Mouse (Mus musculus) limb, embryonic 12.5 days (tissue): Measurements from ENCODE around the gene Ctf1. TPM values are rescaled to one million over a fixed set of nuclear protein-coding genes. Genes with fewer than 3 reads are reported as not detected.

Experiments
- ATAC-seq: fragments of 200-750 bp; cut with Nextera tagmentation; 2 replicates; pipeline ENCODE4 v1.8.0; 2017; ENCODE audit warnings: low read depth, moderate TSS enrichment; ENCODE audit not compliant: insufficient number of reproducible peaks, insufficient read depth, low FRiP score, low TSS enrichment
- H3K27ac ChIP-seq: fragments of 300-500 bp; sonication (generic); 2 replicates; pipeline ENCODE4 v1.5.1; 2016; ENCODE audit warnings: mild to moderate bottlenecking, moderate library complexity
- H3K27me3 ChIP-seq: fragments of 300-500 bp; sonication (generic); 2 replicates; pipeline ENCODE4 v1.6.1; 2016; ENCODE audit warnings: mild to moderate bottlenecking, moderate library complexity
- H3K36me3 ChIP-seq: fragments of 300-500 bp; sonication (generic); 2 replicates; pipeline ENCODE4 v1.6.1; 2016; ENCODE audit warnings: mild to moderate bottlenecking, moderate library complexity
- H3K4me1 ChIP-seq: fragments of 300-500 bp; sonication (generic); replicated peaks from 2 replicates; pipeline ENCODE4 v1.6.1; 2016
- H3K4me2 ChIP-seq: fragments of 300-500 bp; sonication (generic); 2 replicates; pipeline ENCODE4 v1.6.1; 2016; ENCODE audit warnings: mild to moderate bottlenecking, moderate library complexity
- H3K4me3 ChIP-seq: fragments of 300-500 bp; sonication (generic); replicated peaks from 2 replicates; pipeline ENCODE4 v1.5.1; 2016; ENCODE audit warnings: mild to moderate bottlenecking
- H3K9ac ChIP-seq: fragments of 300-500 bp; sonication (generic); replicated peaks from 2 replicates; pipeline ENCODE4 v1.6.1; 2016; ENCODE audit warnings: mild to moderate bottlenecking, moderate library complexity
- H3K9me3 ChIP-seq: fragments of 300-500 bp; sonication (generic); 2 replicates; pipeline ENCODE4 v1.6.1; 2016; ENCODE audit warnings: mild to moderate bottlenecking, moderate library complexity
- WGBS: fragments of 180-500 bp; shearing (Covaris S2); methylation state at CpG from one replicate; pipeline ENCODE4 v1.1.7; 2016; 5-methylcytosine and 5-hydroxymethylcytosine counted together
- polyA plus RNA-seq: library from polyadenylated mRNA; unstranded; fragments of >200 nt; fragmentation: Nextera tagmentation; extraction: Ambion mirVana; gene quantifications from 2 replicates; pipeline ENCODE4 v1.2.1, GENCODE M21; 2016

The Ctf1 gene
- polyA plus RNA-seq, 1 experiment from 2014 or later = 29.3 TPM

DNA sequence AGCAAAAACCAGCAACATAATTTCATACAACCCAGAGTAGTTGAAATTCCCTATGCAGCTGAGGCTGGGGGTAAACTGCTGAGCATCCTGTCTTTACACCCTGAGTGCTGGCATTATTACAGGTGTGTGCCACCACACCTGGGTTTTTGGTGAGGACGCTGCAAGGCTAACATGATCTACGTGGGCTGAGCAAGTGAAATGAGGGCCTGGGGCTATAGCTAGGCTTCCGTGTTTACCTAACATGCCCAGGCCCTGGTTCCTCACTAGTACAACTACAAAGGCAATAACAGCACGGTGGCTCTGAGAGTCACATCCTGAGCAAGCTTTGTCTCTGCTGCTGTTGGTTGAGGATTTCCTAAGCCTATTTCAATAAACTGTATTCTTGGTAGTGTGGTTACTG is 34.9 kb upstream of the Ctf1 start:
- Histone ChIP-seq H3K4me3 (no peak overlapping the region), H3K9ac (no peak overlapping the region), H3K4me1 (no peaks in the 10 kb centered on the region), H3K27me3 (no peaks in the 10 kb centered on the region), H3K9me3 (peaks cover 4% of the 10 kb centered on the region; the same call in 1 of the 2 replicates), H3K36me3 (peaks cover 24% of the 10 kb centered on the region), H3K27ac (no peak overlapping the region), H3K4me2 (no peak overlapping the region)
- ATAC-seq = no peak
- 81% methylated on average over 4 of the region's 4 CpGs for WGBS

DNA sequence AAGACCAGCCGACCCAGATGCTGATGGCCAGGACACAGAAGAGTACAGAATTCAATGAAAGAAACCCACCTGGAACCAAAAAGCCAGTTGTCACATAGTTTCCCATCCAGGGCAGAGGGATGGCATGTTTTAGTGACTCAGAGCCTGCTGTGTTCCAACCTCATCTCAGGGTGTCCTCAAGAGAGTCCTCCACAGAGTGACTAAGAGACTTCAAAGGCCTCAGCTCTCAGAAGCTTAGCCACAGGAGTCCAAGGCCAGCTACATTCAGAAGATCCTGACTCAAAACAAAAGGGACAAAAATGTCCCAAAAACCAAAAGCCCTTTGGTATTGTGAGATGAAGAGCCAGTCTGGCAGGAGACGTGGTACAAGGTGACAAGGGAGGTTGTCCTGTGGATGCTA is 33.7 kb upstream of the Ctf1 start:
- Histone ChIP-seq H3K27me3 (no peaks in the 10 kb centered on the region), H3K4me3 (no peak overlapping the region), H3K36me3 (peaks cover 27% of the 10 kb centered on the region), H3K27ac (no peak overlapping the region), H3K4me2 (no peak overlapping the region), H3K9ac (no peak overlapping the region), H3K4me1 (no peaks in the 10 kb centered on the region), H3K9me3 (peaks cover 4% of the 10 kb centered on the region; the same call in 1 of the 2 replicates)
- 68% methylated on average over 2 of the region's 2 CpGs for WGBS
- no peak for ATAC-seq

DNA sequence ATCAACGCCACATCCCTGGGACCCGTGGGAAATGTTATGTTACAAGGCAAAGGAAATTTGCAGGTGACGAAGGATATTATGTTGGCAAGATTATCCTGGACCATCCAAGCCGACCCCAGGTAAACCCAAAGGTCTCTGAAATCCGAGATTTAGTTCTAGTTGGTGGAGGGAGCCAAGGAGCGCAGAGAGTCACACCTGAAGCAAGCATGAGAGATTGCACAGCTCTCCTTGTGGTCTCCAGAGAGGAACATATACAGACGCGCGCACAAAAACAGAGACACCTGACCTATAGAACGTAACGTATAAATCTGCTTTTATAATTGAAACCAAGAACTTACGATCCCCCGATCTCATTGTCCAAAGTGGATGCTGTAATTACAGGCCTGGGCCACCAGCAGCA is 32.0 kb upstream of the Ctf1 start:
- Histone ChIP-seq H3K4me2 (no peak overlapping the region), H3K9me3 (peaks cover 4% of the 10 kb centered on the region; the same call in 1 of the 2 replicates), H3K36me3 (peaks cover 34% of the 10 kb centered on the region), H3K9ac (no peak overlapping the region), H3K4me3 (no peak overlapping the region), H3K27me3 (no peaks in the 10 kb centered on the region), H3K27ac (no peak overlapping the region), H3K4me1 (no peaks in the 10 kb centered on the region)
- no peak for ATAC-seq
- 87% methylated on average over 13 of the region's 13 CpGs for WGBS

DNA sequence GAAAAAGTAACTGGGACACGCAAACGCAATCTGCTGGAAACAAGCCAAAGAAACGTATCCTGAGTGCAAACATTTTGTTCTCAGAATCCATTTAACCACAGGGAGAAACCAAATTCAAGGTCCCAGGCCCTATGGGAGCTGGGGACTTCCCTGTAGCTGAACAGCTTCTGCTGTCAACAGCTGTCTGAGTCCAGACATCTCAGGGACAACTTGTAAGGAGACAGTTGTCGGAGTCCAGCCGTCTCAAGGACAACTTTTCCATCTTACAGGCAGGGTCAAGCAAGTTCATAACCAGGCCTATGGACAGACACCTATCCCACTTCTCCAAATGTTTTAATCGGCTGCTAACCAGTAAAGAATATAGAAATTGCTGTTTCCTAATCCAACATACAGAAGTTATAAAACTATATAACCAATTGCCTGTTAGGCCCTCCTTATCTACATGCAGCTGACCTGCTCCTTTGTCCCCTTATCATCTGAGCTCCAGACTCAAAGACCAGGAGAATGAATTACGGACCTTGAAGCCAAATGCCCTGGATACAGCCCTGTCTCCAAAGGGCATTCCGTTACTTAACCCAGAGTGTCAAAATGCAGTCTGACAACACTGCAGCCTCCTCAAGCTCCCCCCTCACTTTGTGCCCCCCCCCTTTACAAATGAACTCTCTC is 30.5 kb upstream of the Ctf1 start:
- Histone ChIP-seq H3K4me1 (0 out of 2 replicates have a peak, but pooled peaks cover 2% of the 10 kb centered on the region), H3K36me3 (peaks cover 26% of the 10 kb centered on the region), H3K4me3 (no peak overlapping the region), H3K9me3 (peaks cover 2% of the 10 kb centered on the region; the same call in 1 of the 2 replicates), H3K9ac (no peak overlapping the region), H3K27me3 (no peaks in the 10 kb centered on the region), H3K27ac (no peak overlapping the region), H3K4me2 (no peak overlapping the region)
- no peak for ATAC-seq
- WGBS = 85% methylated on average over 8 of the region's 8 CpGs

DNA sequence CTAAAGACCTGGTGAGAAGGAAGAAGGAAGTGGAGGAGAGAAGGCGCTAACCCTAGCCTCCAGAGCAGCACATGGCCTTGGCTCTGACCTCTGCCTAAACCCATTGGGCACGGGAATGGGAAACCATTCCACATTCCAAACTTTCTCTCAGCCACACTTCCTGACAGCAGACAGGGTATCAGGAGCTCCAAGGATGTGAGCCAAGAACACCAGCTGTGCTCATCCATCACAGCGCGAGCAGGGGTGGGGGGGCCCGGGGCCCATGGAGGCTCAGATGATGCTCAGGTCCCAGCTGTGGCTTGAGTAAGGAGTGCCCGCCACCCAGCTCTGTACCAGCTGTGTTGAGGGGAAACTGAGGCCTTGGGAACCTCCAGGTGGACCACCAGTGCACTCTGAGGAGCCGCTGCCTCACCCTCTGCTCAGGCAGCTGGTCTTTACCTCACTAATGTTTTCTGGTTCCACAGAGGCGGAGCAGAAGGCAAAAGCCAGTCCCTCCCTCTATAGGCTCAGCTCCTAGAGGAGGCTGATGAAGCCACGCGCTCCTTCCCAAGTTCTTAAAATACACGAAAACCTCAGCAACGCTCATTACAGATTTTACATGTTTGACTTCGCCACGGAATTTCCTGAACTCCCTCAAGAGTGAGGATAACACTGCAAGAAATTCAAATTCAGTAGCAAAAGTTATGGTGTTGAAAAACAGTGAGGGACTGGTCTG is 27.1 kb upstream of the Ctf1 start:
- H3K4me1 ChIP-seq = 0 out of 2 replicates have a peak, but pooled peaks cover 2% of the 10 kb centered on the region
- H3K27ac ChIP-seq = no peak overlapping the region
- no peak overlapping the region for H3K4me2 ChIP-seq
- 68% methylated on average over 14 of the region's 14 CpGs for WGBS
- no peaks in the 10 kb centered on the region for H3K9me3 ChIP-seq
- ATAC-seq = peak; percentile 64
- peaks cover 23% of the 10 kb centered on the region for H3K36me3 ChIP-seq
- H3K9ac ChIP-seq = no peak overlapping the region
- H3K4me3 ChIP-seq = no peak overlapping the region
- no peaks in the 10 kb centered on the region for H3K27me3 ChIP-seq

DNA sequence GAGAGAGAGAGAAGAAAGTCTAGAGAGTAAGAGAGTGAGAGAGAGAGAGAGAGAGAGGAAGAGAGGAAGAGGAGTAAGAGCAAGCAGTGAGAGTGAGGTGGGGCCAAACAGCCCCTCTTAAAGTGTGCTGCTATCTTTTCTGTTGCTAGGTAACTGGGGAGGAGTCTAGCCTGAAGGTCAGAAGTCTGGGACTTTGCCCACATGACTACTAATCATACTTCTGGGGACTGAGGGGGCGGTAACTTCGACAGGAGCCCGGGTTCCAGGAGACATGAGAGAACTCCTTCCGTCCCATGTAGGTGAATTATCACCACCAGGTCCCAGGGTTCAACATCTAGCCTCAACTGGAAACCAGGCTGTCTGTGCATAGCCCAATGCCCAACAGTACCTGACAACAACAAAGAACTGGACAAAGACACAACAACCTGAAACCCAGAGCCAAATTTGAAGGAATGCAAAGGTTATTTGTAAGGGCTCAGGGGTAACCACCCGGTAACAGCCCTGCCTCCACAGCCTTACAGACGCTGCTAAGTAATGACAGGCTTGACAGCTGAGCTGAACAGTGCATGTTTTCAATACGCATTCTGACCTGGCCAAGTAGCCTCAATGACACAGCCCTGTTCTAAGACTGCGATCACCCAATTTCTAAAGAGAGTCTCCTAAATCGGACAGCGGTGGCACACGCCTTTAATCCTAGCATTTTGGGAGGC is 25.6 kb upstream of the Ctf1 start:
- no peaks in the 10 kb centered on the region for H3K9me3 ChIP-seq
- 70% methylated on average over 11 of the region's 11 CpGs for WGBS
- H3K27me3 ChIP-seq = no peaks in the 10 kb centered on the region
- H3K4me1 ChIP-seq = peaks cover 12% of the 10 kb centered on the region
- H3K9ac ChIP-seq = no peak overlapping the region
- H3K4me2 ChIP-seq = no peak overlapping the region
- H3K27ac ChIP-seq = no peak overlapping the region
- H3K4me3 ChIP-seq = no peak overlapping the region
- H3K36me3 ChIP-seq = peaks cover 17% of the 10 kb centered on the region; the same call in 1 of the 2 replicates
- no peak for ATAC-seq

DNA sequence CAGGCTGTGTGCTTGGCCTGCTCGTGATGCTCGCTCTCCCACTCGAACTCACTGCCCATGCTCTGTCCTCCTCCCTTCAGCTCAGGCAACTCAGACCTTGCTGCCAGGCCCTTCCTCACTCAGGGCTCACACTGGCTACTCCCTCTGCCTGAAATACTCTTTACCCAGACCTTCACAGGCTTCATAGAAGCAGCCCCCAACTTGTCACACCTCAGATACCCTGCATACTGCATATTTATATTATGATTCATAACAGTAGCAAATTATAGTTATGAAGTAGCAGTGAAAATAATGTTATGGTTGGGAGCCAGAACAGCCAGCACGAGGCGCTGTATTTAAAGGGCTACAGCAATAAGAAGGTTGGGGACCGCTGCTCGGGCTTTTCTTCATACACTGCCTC is 23.6 kb upstream of the Ctf1 start:
- Histone ChIP-seq H3K4me1 (peaks cover 12% of the 10 kb centered on the region), H3K36me3 (peaks cover 20% of the 10 kb centered on the region), H3K4me3 (no peak overlapping the region), H3K9ac (no peak overlapping the region), H3K27me3 (no peaks in the 10 kb centered on the region), H3K4me2 (no peak overlapping the region), H3K27ac (no peak overlapping the region), H3K9me3 (no peaks in the 10 kb centered on the region)
- ATAC-seq = no peak
- 86% methylated on average over 7 of the region's 7 CpGs for WGBS

DNA sequence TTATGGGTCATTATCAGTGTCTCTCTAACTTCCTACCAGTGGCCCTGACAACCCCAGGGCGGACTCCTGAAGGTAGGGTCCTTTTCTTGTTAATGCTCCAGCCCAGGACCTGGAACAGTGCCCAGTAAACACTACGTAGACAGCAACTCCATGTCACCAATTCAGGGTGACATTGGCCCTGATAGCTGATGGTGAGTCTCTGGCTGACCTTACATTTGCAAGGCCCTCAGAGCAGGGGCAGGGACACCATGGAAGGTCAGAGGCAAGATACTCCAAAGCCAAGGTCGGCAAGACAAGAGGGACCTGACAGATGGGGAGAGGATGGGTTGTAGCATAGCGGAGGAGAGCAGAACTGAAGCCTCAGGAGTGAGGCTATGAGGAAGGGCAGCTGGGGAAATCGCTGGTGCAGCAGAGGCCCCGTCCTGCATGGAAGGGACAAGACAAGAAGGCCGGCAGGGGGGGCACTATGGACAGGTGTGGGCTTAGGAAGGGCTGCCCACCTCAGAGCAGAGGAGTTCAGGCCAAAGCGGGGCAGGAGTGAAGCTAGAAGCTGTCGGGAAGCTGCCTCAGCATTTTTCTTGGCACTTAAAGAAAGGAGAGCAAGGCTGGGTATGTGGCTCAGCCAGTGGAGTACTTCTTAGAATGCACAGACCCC is 22.8 kb upstream of the Ctf1 start:
- Histone ChIP-seq H3K4me2 (no peak overlapping the region), H3K9me3 (no peaks in the 10 kb centered on the region), H3K4me1 (peaks cover 12% of the 10 kb centered on the region), H3K4me3 (no peak overlapping the region), H3K27ac (no peak overlapping the region), H3K9ac (no peak overlapping the region), H3K36me3 (peaks cover 15% of the 10 kb centered on the region; the same call in 1 of the 2 replicates), H3K27me3 (no peaks in the 10 kb centered on the region)
- WGBS = 72% methylated on average over 9 of the region's 9 CpGs
- ATAC-seq = no peak

DNA sequence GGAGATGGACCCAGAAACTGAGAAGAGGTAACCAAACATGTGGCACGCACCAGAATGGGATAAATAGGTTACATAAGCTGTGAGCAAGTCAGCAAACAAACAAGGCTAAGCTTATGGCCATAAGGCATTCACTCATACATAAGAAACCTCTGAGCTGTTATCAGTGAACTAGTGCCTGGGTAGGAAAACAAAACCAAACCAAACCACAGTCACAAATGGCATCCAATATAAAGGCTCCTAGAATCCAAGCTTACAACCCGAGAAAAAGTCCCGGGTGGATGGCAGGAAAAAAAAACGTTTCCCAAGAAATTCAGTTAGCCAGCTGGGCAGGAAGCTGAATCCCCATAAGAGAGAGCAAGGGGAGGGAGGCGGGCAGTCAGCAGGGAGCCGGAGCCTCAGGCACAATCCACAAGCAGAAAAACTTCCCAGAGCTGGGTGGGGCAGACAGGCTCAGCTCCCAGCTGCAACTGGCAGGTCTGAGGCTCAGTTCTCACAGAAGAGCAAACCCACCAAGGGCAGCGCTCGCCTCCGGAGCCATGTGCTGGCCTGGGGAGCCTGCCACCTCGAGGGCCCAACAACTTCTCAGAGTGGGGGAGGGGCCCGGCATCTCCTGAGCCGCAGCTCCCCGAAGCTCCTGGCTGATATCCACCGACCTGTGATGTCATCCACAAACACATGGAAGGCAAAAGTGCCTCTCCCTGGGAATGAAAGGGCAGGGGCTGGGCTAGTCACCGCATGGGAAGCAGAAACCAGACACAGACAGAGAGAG is 21.1 kb upstream of the Ctf1 start:
- peaks cover 12% of the 10 kb centered on the region for H3K4me1 ChIP-seq
- H3K27me3 ChIP-seq = no peaks in the 10 kb centered on the region
- no peaks in the 10 kb centered on the region for H3K9me3 ChIP-seq
- H3K27ac ChIP-seq = peak overlapping the region; percentile 87
- peak overlapping the region; percentile 52 for H3K4me2 ChIP-seq
- peak overlapping the region; percentile 29 for H3K4me3 ChIP-seq
- peaks cover 18% of the 10 kb centered on the region for H3K36me3 ChIP-seq
- peak overlapping the region; percentile 38 for H3K9ac ChIP-seq
- 4% methylated on average over 15 of the region's 15 CpGs for WGBS
- peak; percentile 42 for ATAC-seq

DNA sequence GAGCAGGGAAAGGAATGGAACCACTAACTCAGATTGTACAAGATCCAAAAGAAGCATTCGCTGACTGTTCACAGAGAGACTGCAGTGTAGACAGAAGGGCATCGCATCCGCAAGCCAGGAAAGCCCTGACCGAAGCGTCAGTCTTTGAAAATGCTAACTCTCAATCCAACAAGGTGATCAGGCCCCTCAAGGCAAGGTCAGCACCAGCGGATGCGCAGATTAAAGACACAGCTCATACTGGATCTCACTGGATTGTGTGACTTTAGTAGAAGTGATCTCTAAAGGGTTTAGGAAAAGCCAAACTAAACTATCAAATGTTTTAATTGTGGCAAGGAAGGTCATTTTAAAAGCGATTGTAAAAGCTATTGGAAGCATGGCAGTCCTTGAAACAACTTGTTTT is 19.2 kb upstream of the Ctf1 start:
- H3K27ac ChIP-seq = no peak overlapping the region

More for the DNA sequence above, 19.2 kb upstream of the Ctf1 start:
- Histone ChIP-seq H3K9me3 (no peaks in the 10 kb centered on the region), H3K4me1 (peaks cover 10% of the 10 kb centered on the region), H3K36me3 (peaks cover 24% of the 10 kb centered on the region), H3K27me3 (no peaks in the 10 kb centered on the region), H3K4me3 (no peak overlapping the region), H3K9ac (no peak overlapping the region), H3K4me2 (no peak overlapping the region)
- ATAC-seq = no peak
- whole genome bisulfite sequencing = 94% methylated on average over 8 of the region's 8 CpGs
